Comparison of ENCODE assay signal across 20 mouse cellular contexts in genomic region chr10:20752883-20753282, GRCm38 (mm10). TPM values are rescaled to one million over a fixed set of nuclear protein-coding genes. Genes with fewer than 3 reads are reported as not detected.
"Had no signal": no experiment of that assay in that cellular context is flagged by ENCODE, and none has a peak within 500 bp of the region (broad histone marks: within the 10 kb centered on the region; RNA-seq: fewer than 3 reads in every experiment).

No protein-coding gene starts in this region.

- H3K9ac ChIP-seq: liver, embryonic 15.5 days; liver, postnatal 0 days; lung, embryonic 15.5 days; midbrain, embryonic 12.5 days; neural tube, embryonic 13.5 days; neural tube, embryonic 15.5 days; stomach, embryonic 15.5 days had no signal

- H3K36me3 ChIP-seq: liver, embryonic 15.5 days; lung, embryonic 15.5 days; midbrain, embryonic 10.5 days; midbrain, embryonic 12.5 days; neural tube, embryonic 13.5 days; neural tube, embryonic 15.5 days; stomach, embryonic 15.5 days had no signal

- DNase-seq: liver, postnatal 0 days; lung, adult 2 months; lung, postnatal 10 days; lung, postnatal 4 days; midbrain, embryonic 14.5 days; right cerebral cortex, postnatal 14 days; thymus, adult 2 months; thymus, postnatal 25 days; thymus, postnatal 4 days had no signal

- H3K4me3 ChIP-seq: liver, embryonic 15.5 days; lung, embryonic 15.5 days; midbrain, embryonic 10.5 days; midbrain, embryonic 12.5 days; myocyte; neural tube, embryonic 13.5 days; neural tube, embryonic 15.5 days; stomach, embryonic 15.5 days had no signal

- H3K4me2 ChIP-seq: liver, embryonic 15.5 days; lung, embryonic 15.5 days; midbrain, embryonic 12.5 days; neural tube, embryonic 13.5 days; neural tube, embryonic 15.5 days; stomach, embryonic 15.5 days had no signal

- H3K9me3 ChIP-seq: liver, embryonic 15.5 days; lung, embryonic 15.5 days; midbrain, embryonic 10.5 days; midbrain, embryonic 12.5 days; neural tube, embryonic 13.5 days; neural tube, embryonic 15.5 days; stomach, embryonic 15.5 days had no signal

- H3K27me3 ChIP-seq: liver, embryonic 15.5 days; lung, embryonic 15.5 days; midbrain, embryonic 12.5 days; neural tube, embryonic 13.5 days; neural tube, embryonic 15.5 days; stomach, embryonic 15.5 days had no signal

- ATAC-seq: liver, postnatal 0 days; midbrain, embryonic 16.5 days had no signal

- H3K27ac ChIP-seq: liver, embryonic 15.5 days; lung, embryonic 15.5 days; midbrain, embryonic 10.5 days; midbrain, embryonic 12.5 days; neural tube, embryonic 13.5 days; neural tube, embryonic 15.5 days; stomach, embryonic 15.5 days; stomach, postnatal 0 days had no signal

- H3K4me1 ChIP-seq: lung, embryonic 15.5 days; midbrain, embryonic 10.5 days; midbrain, embryonic 12.5 days; neural tube, embryonic 13.5 days; neural tube, embryonic 15.5 days; stomach, embryonic 15.5 days had no signal

RNA-seq across cellular contexts. Expression of gene Pde7b, which starts 28.0 kb away (rescaled TPM):
- total RNA-seq: megakaryocyte-erythroid progenitor cell, adult 5-6 weeks had no signal
